In the genomic region with DNA sequence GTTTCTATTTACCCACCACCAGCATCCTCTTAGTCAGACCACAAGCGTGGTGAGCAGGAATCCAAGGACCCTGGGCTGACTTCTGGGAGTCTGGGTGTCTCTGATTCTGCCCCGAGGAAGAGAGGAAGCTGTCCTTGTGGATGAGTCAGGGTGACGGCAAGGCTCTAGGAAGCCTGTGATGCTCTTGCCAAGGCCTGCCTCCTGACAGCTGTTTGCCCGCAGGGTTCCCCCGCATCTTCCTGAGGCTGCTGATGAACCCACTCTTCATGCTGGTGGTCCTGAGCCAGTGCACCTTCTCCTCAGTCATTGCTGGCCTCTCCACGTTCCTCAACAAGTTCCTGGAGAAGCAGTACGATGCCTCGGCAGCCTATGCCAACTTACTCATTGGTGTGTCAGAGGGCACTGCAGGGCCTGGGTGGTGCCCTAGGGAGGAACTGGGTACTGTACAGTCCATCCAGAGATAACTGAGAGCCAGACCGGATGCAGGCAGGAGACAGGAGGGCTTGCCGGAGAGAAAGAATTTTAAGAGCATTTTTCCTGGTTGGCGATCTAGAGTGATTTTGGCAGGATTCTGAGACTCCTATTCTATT, we compare ENCODE assay signal across 20 mouse cellular contexts. TPM values are rescaled to one million over a fixed set of nuclear protein-coding genes. Genes with fewer than 3 reads are reported as not detected.
A peak's percentile ranks its signal among the peaks of the same experiment; 100 is the strongest.
DNase-seq lines count a peak whose midpoint lies in the region; TF ChIP-seq lines count a peak whose summit lies in the region.
"Had no signal": no experiment of that assay in that cellular context is flagged by ENCODE, and none has a peak within 500 bp of the region (broad histone marks: within the 10 kb centered on the region; RNA-seq: fewer than 3 reads in every experiment).

No protein-coding gene starts in this region.

- no peaks in the 10 kb centered on the region for H3K79me2 ChIP-seq in C2C12 (ENCODE audit: control insufficient read depth, insufficient read depth)

- no peak overlapping the region for H3K4me3 ChIP-seq in C2C12 (ENCODE audit: insufficient read depth, poor library complexity, severe bottlenecking)
- H3K4me3 ChIP-seq: forebrain, embryonic 13.5 days; hindbrain, embryonic 10.5 days; layer of hippocampus, adult 2 months; left cerebral cortex, adult 2 months; limb, embryonic 10.5 days; midbrain, embryonic 12.5 days; neural tube, embryonic 13.5 days had no signal

- no peak for TF ChIP-seq CTCF in C2C12 (IDR thresholded peaks at IDR 0.05; ENCODE audit: control insufficient read depth, insufficient read depth, insufficient read length)

- H3ac ChIP-seq in C2C12 (ENCODE audit: control insufficient read depth, insufficient read length, low read depth): no peak overlapping the region

- intact Hi-C loops in heart, postnatal 36 days (cut with DNase I): no loop called here

- no peaks in the 10 kb centered on the region for H3K36me3 ChIP-seq in C2C12 (ENCODE audit: control insufficient read depth, insufficient read depth)
- H3K36me3 ChIP-seq: hindbrain, embryonic 10.5 days; limb, embryonic 10.5 days; midbrain, embryonic 12.5 days; neural tube, embryonic 13.5 days had no signal

- peak; percentile 92 for DNase-seq in heart, adult 11 months
- no peak for DNase-seq in heart, postnatal 36 days
- peak; percentile 86 for DNase-seq in adrenal gland, adult 2 months
- peak; percentile 74 for DNase-seq in lung, postnatal 36 days
- DNase-seq in gastrocnemius, adult 18-20 months (ENCODE audit: low spot score): no peak
- no peak for DNase-seq in cerebellum, adult 11-12 months
- DNase-seq: cerebellum, adult 8-10 months; gastrocnemius, postnatal 36 days; kidney, adult 18-20 months; kidney, postnatal 14 days; liver, postnatal 0 days; thymus, postnatal 25 days had no signal

- H3K27me3 ChIP-seq in C2C12 (ENCODE audit: control insufficient read depth, insufficient read depth, insufficient read length): no peaks in the 10 kb centered on the region
- H3K27me3 ChIP-seq: forebrain, embryonic 13.5 days; midbrain, embryonic 12.5 days; neural tube, embryonic 13.5 days had no signal

- H3K79me3 ChIP-seq in C2C12 (ENCODE audit: low read depth): no peaks in the 10 kb centered on the region

TF ChIP-seq in C2C12, 6 proteins besides CTCF, POLR2A, EP300 and RAD21:
- TF ChIP-seq CEBPB (IDR thresholded peaks at IDR 0.05; ENCODE audit: low read depth) (no peak), MYOG (IDR thresholded peaks at IDR 0.05; ENCODE audit: control insufficient read depth, extremely low read depth, insufficient read length) (no peak), MYOD1 (IDR thresholded peaks at IDR 0.05; ENCODE audit: control insufficient read depth, insufficient read length, low read depth) (peak; percentile 90), MAX (IDR thresholded peaks at IDR 0.05) (peak; percentile 26), FOSL1 (IDR thresholded peaks at IDR 0.05; ENCODE audit: insufficient read depth, low read length, poor library complexity, severe bottlenecking) (no peak), USF1 (IDR thresholded peaks at IDR 0.05; ENCODE audit: low read depth) (no peak)

RNA-seq across cellular contexts. Expression of gene Rab6b, which starts 38.6 kb away (rescaled TPM):
- total RNA-seq in heart, postnatal 36 days (2021): 1 to 10 TPM; 1.1 to 1.4 TPM
- polyA plus RNA-seq in C2C12 (2012; fragmentation: generic; extraction: Trizol): 1.7 TPM
- 1 to 10 TPM; 2.4 to 3.1 TPM for total RNA-seq in adrenal gland, adult 2 months (2021)
- 18.9 and 29.2 TPM in 2 replicates for polyA plus RNA-seq in adrenal gland, adult 2 months (2012; rRNA removed)
- total RNA-seq in gastrocnemius, adult 18-20 months (2021): 1 to 10 TPM in 1 of 2 experiments, under 1 TPM in 1; 0.64 to 1.2 TPM

Comparison
In these comparisons a context has a peak if more than half of its experiments do, and no peak if none do; other contexts are left out.
1. DNase-seq: peak in heart, adult 11 months (single experiment), adrenal gland, adult 2 months (single experiment) and lung, postnatal 36 days (single experiment); none in heart, postnatal 36 days (0 of 2), gastrocnemius, adult 18-20 months (single experiment) and cerebellum, adult 11-12 months (single experiment).